Mouse (Mus musculus): ENCODE measurements around the gene Stub1. TPM values are rescaled to one million over a fixed set of nuclear protein-coding genes. Genes with fewer than 3 reads are reported as not detected.
"Not testable (repeated sequence)": the region's sequence is repeated elsewhere in the genome, so short reads cannot be mapped to it uniquely, and the experiment has no call there.

Stub1 gene
- total RNA-seq, 2 experiments from 2014 or later = 149 to 158 TPM

DNA sequence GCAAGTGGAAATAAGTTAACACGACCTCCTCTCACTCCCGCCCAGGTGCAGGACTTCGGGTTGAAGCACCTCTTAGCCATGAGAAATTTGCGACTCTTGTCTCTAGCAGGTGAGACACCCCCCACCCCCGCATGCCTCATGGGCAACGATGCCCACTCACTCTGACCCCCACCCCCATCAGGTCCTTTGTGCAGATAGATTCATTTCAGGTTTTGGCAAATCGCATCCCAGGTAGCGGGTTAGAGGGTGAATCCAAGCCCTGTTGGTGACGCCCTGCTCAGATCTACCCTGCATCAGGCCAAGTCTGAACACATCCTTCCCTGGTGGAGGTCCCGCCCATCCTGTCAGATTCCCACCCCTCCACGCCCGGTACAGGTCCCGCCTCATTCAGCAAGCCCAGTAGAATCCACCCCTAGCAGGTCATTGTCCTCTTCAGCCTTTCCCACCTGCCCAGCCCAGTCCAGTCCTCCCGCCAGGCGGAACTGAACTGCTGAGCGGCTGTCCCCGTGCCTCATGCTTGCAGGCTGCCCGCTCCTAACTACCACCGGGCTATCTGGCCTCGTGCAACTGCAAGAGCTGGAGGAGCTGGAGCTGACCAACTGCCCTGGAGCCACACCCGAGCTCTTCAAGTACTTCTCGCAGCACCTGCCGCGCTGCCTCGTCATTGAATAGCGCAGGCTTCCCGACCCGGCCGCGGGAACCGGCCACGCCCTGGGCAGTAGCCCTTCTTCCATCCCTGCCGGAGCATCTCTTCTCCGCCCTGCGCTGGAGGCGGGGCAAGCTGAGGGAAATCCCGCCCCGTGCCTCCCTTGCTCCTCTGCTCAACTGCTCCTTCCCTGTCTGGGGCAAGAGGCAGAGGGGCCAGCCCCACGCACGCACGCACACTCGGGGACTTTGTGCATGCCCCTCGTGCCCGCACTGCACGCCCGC lies 14.1 kb downstream of the Stub1 start:
- no peak for DNase-seq

DNA sequence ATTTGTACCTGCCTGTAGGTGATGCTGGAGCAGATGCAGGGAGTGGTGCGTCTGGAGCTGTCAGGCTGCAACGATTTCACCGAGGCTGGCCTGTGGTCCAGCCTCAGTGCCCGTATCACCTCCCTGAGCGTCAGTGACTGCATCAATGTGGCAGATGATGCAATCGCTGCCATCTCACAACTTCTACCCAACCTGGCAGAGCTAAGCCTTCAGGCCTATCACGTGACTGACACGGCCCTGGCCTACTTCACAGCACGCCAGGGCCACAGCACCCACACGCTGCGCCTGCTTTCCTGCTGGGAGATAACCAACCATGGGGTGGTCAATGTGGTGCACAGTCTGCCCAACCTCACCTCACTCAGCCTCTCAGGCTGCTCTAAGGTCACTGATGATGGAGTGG lies 15.5 kb downstream of the Stub1 start:
- no peak for DNase-seq

DNA sequence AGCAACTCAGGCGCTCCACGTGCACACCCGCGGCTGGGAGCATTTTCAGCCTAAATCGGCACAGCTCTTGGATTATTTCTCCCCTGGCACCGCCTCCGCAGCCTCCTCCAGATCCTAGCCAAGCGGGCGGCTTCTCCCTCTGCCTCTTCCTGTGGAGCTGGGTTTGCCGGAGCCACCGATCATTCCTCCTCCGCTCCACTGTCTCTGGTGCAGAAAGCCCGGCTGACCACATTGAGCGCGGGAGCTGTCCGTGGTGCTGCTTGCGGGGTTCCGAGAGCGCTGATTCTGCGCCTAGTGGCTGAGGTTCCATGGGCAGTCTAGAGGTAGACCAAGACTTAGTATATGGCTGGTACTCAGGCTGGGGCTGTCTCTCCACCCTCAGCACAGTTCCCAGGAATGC lies 19.7 kb downstream of the Stub1 start:
- DNase-seq = peak; percentile 95

DNA sequence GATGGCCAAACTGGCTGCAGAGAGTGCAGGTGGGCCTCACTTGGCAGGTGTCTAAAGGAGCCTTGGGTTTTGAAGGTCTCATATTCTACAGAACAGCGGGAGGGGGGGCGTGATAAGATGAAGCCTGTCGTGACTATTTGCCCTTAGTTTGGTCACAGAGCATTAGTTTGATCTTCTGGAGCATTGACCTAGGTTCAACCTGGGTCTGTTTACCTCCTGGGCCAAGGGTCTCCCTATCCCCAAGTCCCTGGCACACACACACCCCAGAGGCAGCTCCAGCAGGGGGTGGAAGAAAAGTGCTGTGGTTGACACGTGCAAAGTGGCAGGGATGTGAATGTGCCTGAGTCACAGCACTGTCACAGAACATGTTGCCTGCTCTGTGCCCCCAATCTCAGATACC lies 22.3 kb downstream of the Stub1 start:
- no peak for DNase-seq

DNA sequence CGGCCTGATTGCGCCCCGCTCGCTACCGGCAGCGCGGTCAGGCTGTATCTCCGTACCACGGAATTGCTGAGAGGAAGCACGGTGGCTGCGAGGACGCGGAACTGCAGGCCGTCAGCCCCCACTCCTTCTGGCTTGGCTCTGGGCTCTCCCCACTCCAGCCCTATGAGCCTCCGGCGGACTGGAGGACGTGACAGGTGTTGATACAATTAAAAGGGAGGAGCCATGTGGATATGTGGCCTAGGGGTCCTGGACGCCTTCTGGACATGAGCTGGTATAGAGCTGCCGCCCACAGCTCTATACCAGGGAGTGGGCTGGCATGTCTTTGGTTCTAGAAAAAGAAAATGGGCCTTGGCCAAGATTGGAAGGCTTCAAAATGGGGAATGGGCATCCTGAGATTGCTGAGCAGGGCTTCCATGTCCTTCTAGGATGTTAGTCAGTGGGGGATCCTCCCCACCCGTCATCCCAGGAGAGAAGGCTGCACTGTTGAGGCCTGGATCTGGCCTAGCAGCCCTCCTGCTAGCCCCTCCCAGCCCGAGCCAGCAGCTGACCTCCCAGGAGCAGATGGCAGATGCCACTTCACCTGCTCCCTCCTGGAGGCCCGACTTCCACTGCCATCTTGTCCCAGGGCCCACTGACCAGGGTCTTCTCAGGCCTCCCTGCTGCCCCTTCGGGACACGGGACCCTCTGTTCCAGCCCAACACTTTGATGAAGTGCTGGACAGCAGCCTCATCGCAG lies 23.4 kb downstream of the Stub1 start:
- DNase-seq = no peak

DNA sequence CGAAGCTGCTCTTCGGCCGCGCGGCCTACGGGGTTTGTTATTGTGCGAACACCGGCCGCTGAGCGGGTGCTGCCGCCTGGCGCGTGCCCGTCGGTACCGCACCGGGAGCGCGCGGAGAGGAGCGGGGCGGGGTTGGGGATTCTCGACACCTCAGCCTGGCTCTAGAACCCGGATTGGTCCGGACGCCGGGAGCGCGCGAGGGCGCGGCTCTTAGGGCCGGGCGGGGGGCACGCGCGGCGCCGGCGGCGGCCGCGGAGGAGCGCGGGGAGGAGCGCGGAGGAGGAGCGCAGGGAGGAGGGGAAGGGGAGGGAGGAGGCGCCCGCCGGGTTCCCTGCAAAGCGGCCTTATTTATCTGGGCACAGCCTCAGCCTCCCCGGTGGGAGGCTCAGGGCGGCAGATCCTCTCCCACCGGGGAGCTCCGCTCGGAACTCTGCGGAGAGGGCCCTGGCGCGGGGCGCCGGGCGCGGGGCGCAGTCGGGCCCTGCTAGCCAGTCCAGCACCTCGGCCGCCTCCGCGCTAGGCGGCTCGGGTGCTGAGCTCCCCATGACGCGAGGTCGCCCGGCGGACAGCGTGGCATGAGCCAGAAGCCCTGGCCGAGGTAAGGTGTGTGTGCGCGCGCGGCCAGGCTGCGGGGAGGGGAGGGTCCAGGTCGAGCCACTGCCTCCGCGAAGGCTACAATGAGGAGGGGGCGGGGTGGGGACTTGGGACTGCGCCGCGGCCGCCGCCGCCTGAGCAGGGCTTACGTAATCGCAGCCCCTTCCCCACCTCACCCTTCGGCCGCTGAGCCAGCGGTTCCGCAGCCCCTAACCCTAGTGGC lies 24.2 kb downstream of the Stub1 start, which contains the start of gene Fbxl16:
TSS of gene Fbxl16 (plus strand) at position 297 of the 817 bp plus-strand sequence.
- peak; percentile 69 for DNase-seq

DNA sequence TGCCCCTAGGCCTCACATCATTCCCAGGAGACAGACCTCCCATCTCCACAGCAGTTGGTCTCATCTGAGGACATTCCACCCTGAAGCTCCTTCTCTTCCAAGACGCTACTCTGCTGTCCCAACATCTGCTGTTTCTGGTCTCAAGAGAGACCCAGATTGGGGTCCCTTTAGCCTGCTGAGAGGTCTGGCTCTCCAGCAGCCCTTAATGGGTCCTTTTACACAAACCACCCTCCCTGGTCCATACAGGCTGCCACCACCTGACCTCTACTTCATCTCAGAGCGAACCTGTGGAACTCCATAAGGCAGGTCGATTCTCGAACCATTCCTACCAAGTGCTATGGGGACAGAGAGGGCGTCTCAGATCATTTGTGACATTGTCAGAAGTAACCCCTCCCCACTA lies 25.2 kb downstream of the Stub1 start:
- no peak for DNase-seq

DNA sequence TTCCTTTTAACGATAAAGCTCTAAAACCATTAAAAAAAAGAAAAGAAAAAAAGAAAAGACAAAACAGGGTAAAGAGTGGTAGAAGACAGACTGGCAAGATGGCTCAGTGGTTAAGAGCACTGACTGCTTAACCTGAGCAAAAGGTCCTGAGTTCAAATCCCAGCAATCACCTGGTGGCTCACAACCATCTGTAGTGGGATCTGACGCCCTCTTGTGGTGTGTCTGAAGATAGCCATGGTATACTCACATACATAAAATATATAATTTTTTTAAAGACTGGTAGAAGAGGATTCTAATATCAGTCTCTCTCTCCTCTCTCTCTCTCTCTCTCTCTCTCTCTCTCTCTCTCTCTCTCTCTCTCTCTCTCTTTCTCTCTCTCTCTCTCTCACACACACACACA lies 25.8 kb downstream of the Stub1 start:
- DNase-seq = not testable (repeated sequence)

DNA sequence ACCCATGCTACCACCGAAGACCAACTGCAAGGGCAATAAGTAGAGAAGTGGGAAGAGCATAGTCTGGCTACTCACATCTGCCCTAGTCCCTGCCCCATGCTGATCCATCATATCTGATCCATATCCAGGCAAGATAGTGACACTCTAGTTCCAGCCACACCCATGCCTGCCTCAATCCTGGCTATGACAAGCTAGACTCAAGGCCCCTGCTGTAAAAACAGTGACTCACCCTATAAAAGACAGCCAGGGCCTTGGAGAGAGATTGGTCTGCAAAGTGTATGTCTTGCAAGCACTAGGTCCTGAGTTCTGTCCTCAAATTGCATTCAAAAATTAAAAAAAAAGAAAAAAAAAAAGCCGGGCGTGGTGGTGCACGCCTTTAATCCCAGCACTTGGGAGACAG lies 26.7 kb downstream of the Stub1 start:
- no peak for DNase-seq

DNA sequence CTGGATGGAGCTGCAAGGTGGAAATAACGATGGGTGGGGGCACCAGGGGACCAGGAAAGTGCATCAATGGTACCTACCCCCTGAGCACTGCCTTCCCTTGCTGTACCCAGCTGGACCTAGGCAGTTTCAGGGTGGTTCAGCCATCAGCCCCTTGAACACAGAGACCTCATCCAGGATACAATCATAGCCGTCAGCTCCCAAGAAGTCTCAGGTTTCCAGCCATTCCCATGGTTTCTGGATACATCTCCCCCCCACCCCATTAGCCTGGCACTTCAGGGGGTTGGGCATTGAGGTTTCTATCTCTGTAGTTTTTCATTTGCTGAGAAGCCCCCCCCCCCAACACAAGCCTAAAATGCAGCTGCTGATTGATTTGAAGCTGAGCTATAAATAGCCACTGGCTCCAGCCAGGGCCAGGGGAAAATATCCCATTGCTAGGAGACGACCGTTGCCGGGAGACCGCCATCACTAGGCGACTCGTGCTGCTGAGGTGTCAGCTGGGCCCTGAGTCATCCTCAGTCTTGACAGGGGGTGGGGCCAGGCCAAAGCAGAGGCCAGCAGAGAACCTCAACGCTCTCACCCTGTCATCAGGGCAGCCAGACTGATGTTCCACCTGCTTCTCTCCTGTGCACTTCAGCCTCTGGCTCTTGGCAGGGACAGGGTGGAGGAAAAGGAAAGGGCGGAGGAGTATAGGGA lies 30.2 kb downstream of the Stub1 start:
- peak; percentile 85 for DNase-seq

DNA sequence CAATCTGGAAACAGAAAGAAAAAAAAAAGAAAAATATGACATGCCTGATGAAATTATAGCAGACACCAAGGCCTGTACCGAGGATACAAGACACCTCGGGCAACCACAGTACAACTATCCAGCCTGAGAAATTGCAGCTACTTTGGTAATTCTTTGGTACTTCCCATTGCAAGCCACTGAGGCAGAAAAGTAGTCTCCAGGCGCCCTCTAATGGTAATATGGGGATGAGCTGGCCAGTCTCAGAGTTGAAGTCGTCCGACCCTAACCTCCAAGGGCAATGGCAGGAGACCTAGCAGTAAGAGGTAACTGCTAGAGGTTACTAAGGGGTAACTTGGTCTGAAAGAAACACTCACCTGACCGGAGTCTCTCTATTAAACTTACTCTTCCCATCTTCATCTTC lies 32.2 kb downstream of the Stub1 start:
- peak; percentile 78 for DNase-seq

DNA sequence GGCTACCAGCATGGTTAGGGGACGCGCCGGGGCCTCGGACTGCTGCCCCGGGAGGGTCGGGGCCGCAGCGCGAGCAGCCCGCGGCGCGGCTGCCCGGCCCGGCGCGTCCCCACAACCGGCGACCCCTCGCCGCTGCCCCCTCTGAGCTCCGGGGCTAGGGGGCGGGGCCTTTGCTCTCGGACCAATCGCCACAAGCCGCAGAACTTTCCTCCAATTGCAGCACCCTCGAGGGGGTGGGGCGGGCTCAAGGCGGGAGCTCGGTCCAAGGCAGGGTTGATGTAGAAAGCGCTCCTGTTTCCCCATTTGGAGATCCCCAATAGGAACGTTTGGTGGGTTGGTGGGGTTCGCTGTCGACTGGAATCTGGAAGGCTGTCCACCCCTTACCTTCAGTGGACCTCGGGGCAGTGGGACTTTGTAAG lies 36.2 kb downstream of the Stub1 start, which contains the start of gene Metrn:
TSS of gene Metrn (minus strand) at position 186 of the 419 bp plus-strand sequence.
- DNase-seq = peak; percentile 92

DNA sequence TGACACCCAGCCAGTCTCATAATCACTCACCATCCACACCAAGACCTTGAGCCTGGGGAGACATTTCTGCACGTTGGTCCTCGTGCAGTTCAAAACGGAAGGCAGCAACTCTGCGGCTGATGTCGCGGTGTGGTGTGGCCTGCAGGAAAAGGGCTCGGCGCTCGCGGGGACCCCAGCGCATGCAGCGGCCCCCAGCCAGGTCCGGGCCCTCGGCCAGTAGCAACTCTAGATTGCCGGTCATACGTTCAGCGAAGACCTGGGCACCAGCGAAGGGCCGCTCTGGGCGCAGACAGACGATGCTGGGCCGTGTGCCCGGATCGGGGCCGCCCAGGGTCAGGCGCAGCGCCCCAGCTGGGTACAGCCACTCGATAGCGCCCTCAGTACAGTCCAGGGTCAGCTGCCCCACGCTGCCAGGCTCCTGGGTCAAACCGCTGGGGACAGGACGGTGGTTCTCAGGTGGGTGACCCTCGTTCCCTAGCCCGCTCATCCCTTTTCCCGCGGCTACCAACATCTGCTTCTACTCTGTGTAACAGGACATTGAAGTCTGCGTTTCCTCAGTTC lies 36.9 kb downstream of the Stub1 start:
- DNase-seq = peak; percentile 56

DNA sequence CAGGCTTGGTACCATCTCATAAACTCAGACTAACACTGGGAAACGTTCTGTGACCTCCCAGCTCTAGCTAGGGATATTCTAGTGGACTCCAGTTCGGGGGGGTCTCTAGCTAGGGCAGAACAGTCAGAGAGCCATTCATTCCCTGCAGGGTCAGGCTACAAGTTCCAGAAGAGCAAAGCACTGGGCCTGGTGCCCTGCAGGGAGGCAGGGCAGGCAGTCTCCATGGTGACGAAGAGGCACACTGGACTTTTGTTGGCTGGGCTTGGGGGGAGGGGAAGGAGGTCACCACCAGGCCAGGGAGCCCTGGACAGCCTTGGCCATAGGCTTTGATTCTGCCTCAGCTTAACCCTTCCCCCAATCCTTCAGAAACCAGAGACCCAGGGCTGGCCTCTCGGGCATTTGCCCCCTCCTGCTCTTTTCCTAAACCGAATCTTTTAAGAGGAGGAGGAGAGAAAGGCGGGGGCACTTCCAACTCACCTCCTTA lies 37.6 kb downstream of the Stub1 start, which contains the start of gene AC134908.4:
TSS of gene AC134908.4 (minus strand) at position 51 of the 484 bp plus-strand sequence.
- no peak for DNase-seq

DNA sequence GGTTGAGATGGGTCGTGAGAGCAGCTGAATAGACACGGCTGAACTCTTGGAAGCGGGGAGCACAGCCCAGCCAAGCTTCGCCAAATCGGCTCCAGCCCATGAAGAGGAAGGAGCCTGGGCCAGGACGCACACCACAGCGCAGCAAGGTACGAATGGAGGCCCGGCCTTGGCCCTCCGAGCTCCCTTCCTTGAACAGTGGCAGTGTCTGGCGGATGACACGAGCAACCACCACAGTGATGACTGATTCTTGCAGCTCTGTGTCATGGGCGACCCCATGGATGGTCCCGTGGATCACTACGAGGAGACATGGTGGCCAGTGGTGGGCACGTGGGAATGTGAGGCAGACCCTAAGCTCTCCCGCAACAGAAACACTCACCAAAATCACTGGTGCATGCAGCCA lies 38.2 kb downstream of the Stub1 start:
- no peak for DNase-seq

DNA sequence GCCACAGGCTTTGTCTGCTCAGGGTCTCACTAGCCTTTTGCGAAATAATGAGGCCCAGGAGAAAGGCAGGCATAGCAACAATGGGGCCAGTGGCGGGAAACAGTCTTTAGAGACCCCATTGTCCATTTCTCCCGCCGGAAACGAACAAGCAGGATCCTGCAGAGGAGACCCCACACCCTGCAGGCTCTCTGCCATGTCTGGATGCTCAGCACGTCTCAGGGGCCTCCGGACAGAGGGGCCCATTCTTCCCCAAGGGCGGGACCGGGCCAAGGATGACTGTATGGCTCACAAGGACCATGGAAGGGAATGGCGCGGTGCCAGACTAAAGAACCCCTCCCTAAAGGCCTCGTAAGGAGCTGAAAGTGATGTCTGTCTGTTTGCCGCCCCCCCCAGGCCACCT lies 39.0 kb downstream of the Stub1 start:
- DNase-seq = peak; percentile 42

DNA sequence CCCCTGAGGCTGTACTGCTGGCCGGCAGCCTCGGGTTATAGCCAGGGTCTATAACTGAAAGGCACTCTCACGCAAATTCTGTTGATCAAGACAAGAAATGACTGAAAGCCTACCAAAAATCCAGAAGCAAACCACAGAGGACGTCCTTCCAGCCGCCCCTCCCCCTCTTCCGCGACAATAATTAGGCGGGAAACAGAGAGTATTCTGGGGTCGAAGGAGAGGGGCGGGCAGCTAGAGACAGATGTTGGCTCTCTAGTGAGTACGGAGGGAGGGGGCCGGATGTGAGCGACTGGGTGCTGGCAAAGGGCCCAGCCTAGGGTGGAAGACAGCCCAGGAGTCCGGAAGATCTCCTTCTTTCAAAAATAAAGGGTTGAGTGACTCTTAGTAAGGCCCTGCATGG lies 40.6 kb downstream of the Stub1 start, which contains the start of gene Fam173a:
TSS of gene Fam173a (minus strand) at position 287 of the 400 bp plus-strand sequence.
- DNase-seq = peak; percentile 88

DNA sequence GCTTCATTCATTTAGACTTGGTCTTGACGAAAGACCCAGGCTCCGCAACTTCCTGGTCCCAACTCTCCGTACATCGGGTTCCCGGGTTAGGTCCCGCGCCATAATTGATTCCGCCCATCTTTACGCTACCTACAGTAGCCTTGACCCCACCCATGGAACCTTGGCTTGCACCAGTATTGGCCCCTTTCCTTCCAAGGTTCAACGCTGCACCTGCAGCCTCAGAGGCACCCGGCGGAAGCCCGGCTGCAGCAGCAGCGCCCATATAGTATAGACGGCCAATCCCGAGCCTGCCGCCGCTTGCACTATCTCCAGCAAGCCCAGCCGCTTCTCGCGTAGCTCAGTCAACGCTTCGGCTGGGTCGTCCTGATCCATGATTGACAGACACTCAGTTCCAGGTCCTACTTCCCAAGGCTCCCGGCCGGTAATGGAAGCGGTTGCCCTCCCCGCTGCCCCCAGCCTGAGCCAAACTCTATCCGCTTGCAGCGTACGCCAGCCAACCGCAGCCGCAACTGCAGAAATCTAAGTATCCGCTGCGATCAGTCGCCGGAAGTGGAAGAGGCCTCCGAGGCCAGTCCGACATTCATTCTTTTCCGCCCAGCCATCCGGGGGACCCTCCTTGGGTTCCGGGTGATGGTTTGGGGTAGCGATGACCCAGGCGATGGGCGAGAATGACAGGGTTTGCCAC lies 41.2 kb downstream of the Stub1 start:
- peak; percentile 92 for DNase-seq

DNA sequence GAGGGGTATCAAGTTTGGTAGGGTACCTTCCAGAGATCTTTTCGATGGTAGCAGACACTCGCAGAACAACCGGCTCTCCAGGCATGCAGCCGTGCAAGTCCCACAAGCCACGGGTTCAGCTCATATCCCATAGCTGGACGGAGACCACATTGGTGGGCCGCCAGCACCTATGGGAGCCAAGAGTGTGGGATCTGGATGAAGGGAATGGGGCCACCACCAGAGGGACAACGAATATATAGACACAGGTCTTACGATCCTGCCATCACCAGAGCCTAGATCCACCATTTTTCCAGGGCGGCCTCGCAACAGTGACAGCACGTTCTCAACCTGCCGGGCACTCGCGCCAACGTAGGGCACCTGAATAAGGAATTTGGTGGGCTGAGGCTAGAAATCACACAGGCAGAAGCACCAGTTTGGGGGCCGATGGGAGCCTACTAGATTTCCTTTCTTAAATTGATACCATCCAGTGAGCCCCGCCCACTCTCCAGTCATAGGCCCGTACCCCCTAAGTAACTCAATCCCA lies 41.8 kb downstream of the Stub1 start:
- no peak for DNase-seq

DNA sequence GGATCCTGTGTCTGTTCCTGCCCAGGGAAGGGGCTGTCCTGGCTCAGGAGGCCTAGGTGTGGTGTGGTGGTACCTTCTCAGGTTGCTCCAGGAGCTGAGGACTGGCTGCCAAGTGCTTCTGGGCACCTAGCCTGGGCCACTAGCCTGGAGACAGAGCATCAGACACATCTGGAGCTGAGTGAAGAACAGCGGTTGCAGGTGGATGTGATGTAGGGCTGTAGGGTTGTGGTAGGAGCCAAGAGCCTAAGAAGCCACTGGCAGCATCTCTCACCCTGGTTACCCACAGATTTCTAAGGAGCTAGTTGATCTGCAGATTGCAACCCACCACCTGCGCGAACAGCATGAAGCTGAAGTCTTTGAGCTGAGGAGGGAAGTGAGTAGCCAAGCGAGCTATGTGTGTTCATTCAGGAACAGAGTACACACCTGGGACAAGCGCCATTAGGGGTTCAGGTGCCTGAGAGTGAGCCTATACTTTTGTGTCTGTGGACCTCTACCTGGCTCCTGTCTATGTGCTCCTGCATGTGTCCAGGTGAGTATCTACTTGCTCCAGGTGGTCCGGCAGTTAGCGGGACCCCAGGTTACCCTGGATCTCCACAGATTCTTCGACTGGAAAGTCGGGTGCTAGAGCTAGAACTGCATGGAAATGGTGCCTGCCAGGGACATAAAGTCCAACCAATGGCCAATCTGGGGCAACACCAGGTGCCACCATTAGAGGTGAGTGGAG lies 46.3 kb downstream of the Stub1 start:
- DNase-seq = no peak
